Mouse (Mus musculus): Measurements from ENCODE around the gene Ift80. TPM values are rescaled to one million over a fixed set of nuclear protein-coding genes. Genes with fewer than 3 reads are reported as not detected.
"Not testable (repeated sequence)": the region's sequence is repeated elsewhere in the genome, so short reads cannot be mapped to it uniquely, and the experiment has no call there.

Gene Ift80
- polyA plus RNA-seq, 1 experiment from 2014 or later, result 20.7 TPM

- Histone ChIP-seq H3K27me3 (ENCODE audit: control insufficient read depth, insufficient read depth, low read depth, low read length) (no peaks in the 10 kb centered on the region), H3K4me2 (ENCODE audit: low read depth, low read length) (peak overlapping the region; percentile 43), H3K4me1 (replicated peaks; ENCODE audit: control insufficient read depth, insufficient read depth, low read length) (peaks cover 15% of the 10 kb centered on the region), H3K27ac (ENCODE audit: low read length) (no peak overlapping the region), H3K36me3 (ENCODE audit: control insufficient read depth, insufficient read depth, low read length) (peaks cover 10% of the 10 kb centered on the region; the same call in 1 of the 2 replicates), H3K9me3 (ENCODE audit: control insufficient read depth, low read length) (no peaks in the 10 kb centered on the region), H3K9ac (ENCODE audit: low read length) (no peak overlapping the region), H3K4me3 (ENCODE audit: low read length) (peak overlapping the region; percentile 36)
- WGBS, result 71% methylated on average over 5 of the region's 5 CpGs
- ATAC-seq (ENCODE audit: low read depth), result no peak
These were observed 36.9 kb upstream of the Ift80 start for GRCm38 (mm10) chr3:69041298-69041697.

GRCm38 (mm10) chr3:69040105-69040504 lies 35.7 kb upstream of the Ift80 start:
- H3K4me1 ChIP-seq (replicated peaks; ENCODE audit: control insufficient read depth, insufficient read depth, low read length), result peaks cover 10% of the 10 kb centered on the region
- no peak overlapping the region for H3K9ac ChIP-seq (ENCODE audit: low read length)
- no peak overlapping the region for H3K4me2 ChIP-seq (ENCODE audit: low read depth, low read length)
- H3K4me3 ChIP-seq (ENCODE audit: low read length), result 0 out of 2 replicates have a peak overlapping the region, but pooled peaks have one; percentile 15
- H3K27ac ChIP-seq (ENCODE audit: low read length), result no peak overlapping the region
- H3K27me3 ChIP-seq (ENCODE audit: control insufficient read depth, insufficient read depth, low read depth, low read length), result no peaks in the 10 kb centered on the region
- peaks cover 18% of the 10 kb centered on the region for H3K36me3 ChIP-seq (ENCODE audit: control insufficient read depth, insufficient read depth, low read length)
- no peaks in the 10 kb centered on the region for H3K9me3 ChIP-seq (ENCODE audit: control insufficient read depth, low read length)
- 88% methylated on average over 2 of the region's 2 CpGs for WGBS
- ATAC-seq (ENCODE audit: low read depth), result no peak

GRCm38 (mm10) chr3:69026133-69026783 lies 21.9 kb upstream of the Ift80 start:
- no peak overlapping the region for H3K4me2 ChIP-seq (ENCODE audit: low read depth, low read length)
- no peaks in the 10 kb centered on the region for H3K9me3 ChIP-seq (ENCODE audit: control insufficient read depth, low read length)
- no peaks in the 10 kb centered on the region for H3K27me3 ChIP-seq (ENCODE audit: control insufficient read depth, insufficient read depth, low read depth, low read length)
- H3K9ac ChIP-seq (ENCODE audit: low read length), result no peak overlapping the region
- H3K4me3 ChIP-seq (ENCODE audit: low read length), result no peak overlapping the region
- no peaks in the 10 kb centered on the region for H3K4me1 ChIP-seq (replicated peaks; ENCODE audit: control insufficient read depth, insufficient read depth, low read length)
- H3K27ac ChIP-seq (ENCODE audit: low read length), result no peak overlapping the region
- no peak for ATAC-seq (ENCODE audit: low read depth)
- peaks cover 48% of the 10 kb centered on the region for H3K36me3 ChIP-seq (ENCODE audit: control insufficient read depth, insufficient read depth, low read length)
- 90% methylated on average over 1 of the region's 1 CpGs for WGBS

GRCm38 (mm10) chr3:69020764-69021163 lies 16.4 kb upstream of the Ift80 start:
- H3K36me3 ChIP-seq (ENCODE audit: control insufficient read depth, insufficient read depth, low read length), result peaks cover 48% of the 10 kb centered on the region
- H3K4me2 ChIP-seq (ENCODE audit: low read depth, low read length), result no peak overlapping the region
- H3K9ac ChIP-seq (ENCODE audit: low read length), result no peak overlapping the region
- H3K27me3 ChIP-seq (ENCODE audit: control insufficient read depth, insufficient read depth, low read depth, low read length), result no peaks in the 10 kb centered on the region
- H3K27ac ChIP-seq (ENCODE audit: low read length), result no peak overlapping the region
- H3K4me3 ChIP-seq (ENCODE audit: low read length), result no peak overlapping the region
- H3K9me3 ChIP-seq (ENCODE audit: control insufficient read depth, low read length), result no peaks in the 10 kb centered on the region
- ATAC-seq (ENCODE audit: low read depth), result no peak
- H3K4me1 ChIP-seq (replicated peaks; ENCODE audit: control insufficient read depth, insufficient read depth, low read length), result no peaks in the 10 kb centered on the region

GRCm38 (mm10) chr3:69020285-69020684 lies 15.9 kb upstream of the Ift80 start:
- H3K4me1 ChIP-seq (replicated peaks; ENCODE audit: control insufficient read depth, insufficient read depth, low read length), result no peaks in the 10 kb centered on the region
- H3K27me3 ChIP-seq (ENCODE audit: control insufficient read depth, insufficient read depth, low read depth, low read length), result no peaks in the 10 kb centered on the region
- H3K4me3 ChIP-seq (ENCODE audit: low read length), result no peak overlapping the region
- H3K9ac ChIP-seq (ENCODE audit: low read length), result no peak overlapping the region
- peaks cover 44% of the 10 kb centered on the region for H3K36me3 ChIP-seq (ENCODE audit: control insufficient read depth, insufficient read depth, low read length)
- no peak overlapping the region for H3K27ac ChIP-seq (ENCODE audit: low read length)
- ATAC-seq (ENCODE audit: low read depth), result no peak
- 93% methylated on average over 2 of the region's 2 CpGs for WGBS
- H3K4me2 ChIP-seq (ENCODE audit: low read depth, low read length), result no peak overlapping the region
- no peaks in the 10 kb centered on the region for H3K9me3 ChIP-seq (ENCODE audit: control insufficient read depth, low read length)

- not testable (repeated sequence) for H3K9ac ChIP-seq (ENCODE audit: low read length); H3K4me1 ChIP-seq (replicated peaks; ENCODE audit: control insufficient read depth, insufficient read depth, low read length); H3K27me3 ChIP-seq (ENCODE audit: control insufficient read depth, insufficient read depth, low read depth, low read length); H3K27ac ChIP-seq (ENCODE audit: low read length); ATAC-seq (ENCODE audit: low read depth); H3K9me3 ChIP-seq (ENCODE audit: control insufficient read depth, low read length); H3K4me2 ChIP-seq (ENCODE audit: low read depth, low read length); H3K4me3 ChIP-seq (ENCODE audit: low read length)
- 94% methylated on average over 2 of the region's 2 CpGs for WGBS
- peaks cover 36% of the 10 kb centered on the region for H3K36me3 ChIP-seq (ENCODE audit: control insufficient read depth, insufficient read depth, low read length)
These were observed 14.3 kb upstream of the Ift80 start for GRCm38 (mm10) chr3:69018635-69019034.

GRCm38 (mm10) chr3:69017181-69017580 lies 12.8 kb upstream of the Ift80 start:
- no peak overlapping the region for H3K4me3 ChIP-seq (ENCODE audit: low read length)
- 89% methylated on average over 3 of the region's 3 CpGs for WGBS
- H3K9me3 ChIP-seq (ENCODE audit: control insufficient read depth, low read length), result no peaks in the 10 kb centered on the region
- H3K27ac ChIP-seq (ENCODE audit: low read length), result no peak overlapping the region
- no peak overlapping the region for H3K4me2 ChIP-seq (ENCODE audit: low read depth, low read length)
- H3K4me1 ChIP-seq (replicated peaks; ENCODE audit: control insufficient read depth, insufficient read depth, low read length), result no peaks in the 10 kb centered on the region
- H3K36me3 ChIP-seq (ENCODE audit: control insufficient read depth, insufficient read depth, low read length), result peaks cover 34% of the 10 kb centered on the region
- ATAC-seq (ENCODE audit: low read depth), result no peak
- no peak overlapping the region for H3K9ac ChIP-seq (ENCODE audit: low read length)
- H3K27me3 ChIP-seq (ENCODE audit: control insufficient read depth, insufficient read depth, low read depth, low read length), result no peaks in the 10 kb centered on the region

- ATAC-seq (ENCODE audit: low read depth), result no peak
- H3K27me3 ChIP-seq (ENCODE audit: control insufficient read depth, insufficient read depth, low read depth, low read length), result no peaks in the 10 kb centered on the region
These were observed 4.5 kb upstream of the Ift80 start for GRCm38 (mm10) chr3:69008873-69009272.

GRCm38 (mm10) chr3:69006246-69006760 lies 1.9 kb upstream of the Ift80 start:
- no peaks in the 10 kb centered on the region for H3K27me3 ChIP-seq (ENCODE audit: control insufficient read depth, insufficient read depth, low read depth, low read length)
- no peaks in the 10 kb centered on the region for H3K9me3 ChIP-seq (ENCODE audit: control insufficient read depth, low read length)
- H3K9ac ChIP-seq (ENCODE audit: low read length), result peak overlapping the region; percentile 97
- 4% methylated on average over 21 of the region's 21 CpGs for WGBS
- peak overlapping the region; percentile 97 for H3K27ac ChIP-seq (ENCODE audit: low read length)
- peak overlapping the region; percentile 99 for H3K4me3 ChIP-seq (ENCODE audit: low read length)
- no peak for ATAC-seq (ENCODE audit: low read depth)
- no peaks in the 10 kb centered on the region for H3K36me3 ChIP-seq (ENCODE audit: control insufficient read depth, insufficient read depth, low read length)
- peak overlapping the region; percentile 83 for H3K4me2 ChIP-seq (ENCODE audit: low read depth, low read length)
- peaks cover 8% of the 10 kb centered on the region for H3K4me1 ChIP-seq (replicated peaks; ENCODE audit: control insufficient read depth, insufficient read depth, low read length)

More at GRCm38 (mm10) chr3:69008873-69009272, 4.5 kb upstream of the Ift80 start:
- Histone ChIP-seq H3K4me3 (ENCODE audit: low read length) (no peak overlapping the region), H3K9ac (ENCODE audit: low read length) (no peak overlapping the region), H3K9me3 (ENCODE audit: control insufficient read depth, low read length) (no peaks in the 10 kb centered on the region), H3K4me2 (ENCODE audit: low read depth, low read length) (no peak overlapping the region), H3K27ac (ENCODE audit: low read length) (no peak overlapping the region), H3K36me3 (ENCODE audit: control insufficient read depth, insufficient read depth, low read length) (peaks cover 6% of the 10 kb centered on the region; the same call in 1 of the 2 replicates), H3K4me1 (replicated peaks; ENCODE audit: control insufficient read depth, insufficient read depth, low read length) (peaks cover 6% of the 10 kb centered on the region)
- WGBS, result 60% methylated on average over 2 of the region's 2 CpGs

Measured in lung, embryonic 16.5 days (tissue).